Mouse (Mus musculus) limb, embryonic 11.5 days (tissue): ENCODE measurements around the gene Mogs. TPM values are rescaled to one million over a fixed set of nuclear protein-coding genes. Genes with fewer than 3 reads are reported as not detected.

Experiments
- ATAC-seq: fragments of 200-750 bp; cut with Nextera tagmentation; 2 replicates; pipeline ENCODE4 v1.8.0; 2017; ENCODE audit warnings: low read depth; ENCODE audit not compliant: insufficient number of reproducible peaks, low FRiP score, low TSS enrichment
- DNase-seq: peaks from one replicate; pipeline ENCODE4 v3.0.0-alpha.2; 2015; ENCODE audit warnings: low spot score
- H3K27ac ChIP-seq: fragments of 300-500 bp; sonication (generic); replicated peaks from 2 replicates; pipeline ENCODE4 v1.5.1; 2014; ENCODE audit warnings: low read depth, mild to moderate bottlenecking, low read length
- H3K27me3 ChIP-seq: fragments of 300-500 bp; sonication (generic); 2 replicates; pipeline ENCODE4 v1.6.1; 2014; ENCODE audit warnings: mild to moderate bottlenecking, low read length, mixed read lengths; ENCODE audit not compliant: control insufficient read depth, insufficient read depth
- H3K36me3 ChIP-seq: fragments of 300-500 bp; sonication (generic); 2 replicates; pipeline ENCODE4 v1.6.1; 2014; ENCODE audit warnings: mild to moderate bottlenecking, low read length, moderate library complexity, mixed read lengths; ENCODE audit not compliant: control insufficient read depth, insufficient read depth
- H3K4me1 ChIP-seq: fragments of 300-500 bp; sonication (generic); 2 replicates; pipeline ENCODE4 v1.6.1; 2014; ENCODE audit warnings: low read length, mixed read lengths; ENCODE audit not compliant: control insufficient read depth, insufficient read depth
- H3K4me2 ChIP-seq: fragments of 300-500 bp; sonication (generic); 2 replicates; pipeline ENCODE4 v1.6.1; 2014; ENCODE audit warnings: low read depth, mild to moderate bottlenecking, moderate library complexity; ENCODE audit not compliant: severe bottlenecking
- H3K4me3 ChIP-seq: fragments of 300-500 bp; sonication (generic); 2 replicates; pipeline ENCODE4 v1.5.1; 2014; ENCODE audit warnings: low read depth, low read length
- H3K9ac ChIP-seq: fragments of 300-500 bp; sonication (generic); 2 replicates; pipeline ENCODE4 v1.6.1; 2014; ENCODE audit warnings: mild to moderate bottlenecking, low read length
- H3K9me3 ChIP-seq: fragments of 300-500 bp; sonication (generic); 2 replicates; pipeline ENCODE4 v1.6.1; 2016; ENCODE audit warnings: low read length; ENCODE audit not compliant: control insufficient read depth
- WGBS: fragments of 180-500 bp; shearing (Covaris S2); extraction: QIAGEN DNeasy Blood & Tissue Kit; methylation state at CpG from one replicate; pipeline ENCODE4 v1.1.7; 2014; 5-methylcytosine and 5-hydroxymethylcytosine counted together
- polyA plus RNA-seq: library from polyadenylated mRNA; unstranded; fragments of >200 nt; fragmentation: Nextera tagmentation; extraction: Ambion mirVana; gene quantifications from 2 replicates; pipeline ENCODE4 v1.2.1, GENCODE M21; 2014

The Mogs gene
- polyA plus RNA-seq, 1 experiment from 2014 or later: 34.7 TPM

- peak; percentile 55 for DNase-seq
- peak within 1 kb of the TSS; percentile 34; the same call in 1 of the 2 replicates for H3K9ac ChIP-seq
These were observed 28.9 kb upstream of the Mogs start, which contains the start of gene Lbx2 for GRCm38 (mm10) chr6:83086121-83087035. Lbx2 (plus strand) TSS chr6:83086367.

GRCm38 (mm10) chr6:83087205-83087925, 27.9 kb upstream of the Mogs start:
- peak; percentile 59 for DNase-seq
- no peak for ATAC-seq
- Histone ChIP-seq H3K4me3 (peak overlapping the region; percentile 16; the same call in 1 of the 2 replicates), H3K36me3 (0 out of 2 replicates have a peak, but pooled peaks cover 2% of the 10 kb centered on the region), H3K9ac (no peak overlapping the region), H3K4me1 (peaks cover 31% of the 10 kb centered on the region), H3K27me3 (peaks cover 49% of the 10 kb centered on the region), H3K27ac (no peak overlapping the region), H3K4me2 (peak overlapping the region; percentile 41), H3K9me3 (no peaks in the 10 kb centered on the region)
- 2% methylated on average over 47 of the region's 47 CpGs for WGBS

More at GRCm38 (mm10) chr6:83086121-83087035, 28.9 kb upstream of the Mogs start, which contains the start of gene Lbx2:
- H3K4me2 ChIP-seq: peak within 1 kb of the TSS; percentile 50
- H3K27me3 ChIP-seq: peaks cover 49% of the 10 kb centered on the region
- H3K4me1 ChIP-seq: peaks cover 31% of the 10 kb centered on the region
- no peaks in the 10 kb centered on the region for H3K9me3 ChIP-seq
- 0 out of 2 replicates have a peak, but pooled peaks cover 2% of the 10 kb centered on the region for H3K36me3 ChIP-seq
- 1% methylated on average over 42 of the region's 42 CpGs for WGBS
- H3K27ac ChIP-seq: no peak within 1 kb of the TSS
- H3K4me3 ChIP-seq: peak within 1 kb of the TSS; percentile 22
- no peak for ATAC-seq

GRCm38 (mm10) chr6:83087926-83088260, 27.4 kb upstream of the Mogs start:
- H3K4me2 ChIP-seq: peak overlapping the region; percentile 41
- ATAC-seq: no peak
- H3K4me3 ChIP-seq: peak overlapping the region; percentile 16; the same call in 1 of the 2 replicates
- H3K9ac ChIP-seq: no peak overlapping the region
- no peak for DNase-seq
- 9% methylated on average over 9 of the region's 9 CpGs for whole genome bisulfite sequencing
- no peaks in the 10 kb centered on the region for H3K9me3 ChIP-seq
- no peaks in the 10 kb centered on the region for H3K36me3 ChIP-seq
- no peak overlapping the region for H3K27ac ChIP-seq
- H3K4me1 ChIP-seq: peaks cover 31% of the 10 kb centered on the region
- H3K27me3 ChIP-seq: peaks cover 49% of the 10 kb centered on the region

- H3K27me3 ChIP-seq: peaks cover 17% of the 10 kb centered on the region
- no peak for ATAC-seq
- H3K4me2 ChIP-seq: no peak overlapping the region
- WGBS: 40% methylated on average over 6 of the region's 6 CpGs
- H3K36me3 ChIP-seq: no peaks in the 10 kb centered on the region
- H3K4me1 ChIP-seq: peaks cover 2% of the 10 kb centered on the region; the same call in 1 of the 2 replicates
- no peaks in the 10 kb centered on the region; the same call in 1 of the 2 replicates for H3K9me3 ChIP-seq
- H3K27ac ChIP-seq: no peak overlapping the region
- no peak for DNase-seq
- no peak overlapping the region for H3K9ac ChIP-seq
- no peak overlapping the region for H3K4me3 ChIP-seq
These were observed 22.7 kb upstream of the Mogs start for GRCm38 (mm10) chr6:83092416-83093127.

DNA sequence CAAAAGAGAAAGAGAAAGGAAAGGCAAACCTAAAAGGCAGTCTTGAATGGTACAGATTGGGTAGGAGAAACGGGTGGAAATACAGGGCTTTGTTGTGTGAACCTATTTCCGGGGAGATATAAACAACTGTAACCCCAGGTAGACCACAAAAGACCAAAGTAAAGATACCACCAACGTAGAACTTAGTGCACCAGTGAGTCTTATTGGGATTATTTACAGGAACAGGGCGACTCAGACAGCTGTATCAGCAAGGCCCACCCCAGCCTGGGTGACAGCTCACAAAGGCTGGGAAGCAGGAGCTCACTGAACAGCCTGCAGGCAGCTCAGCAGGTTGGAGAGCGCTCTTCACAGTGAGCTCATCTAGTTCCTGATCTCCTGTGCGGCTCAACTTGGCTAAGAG, 19.3 kb upstream of the Mogs start:
- Histone ChIP-seq H3K36me3 (no peaks in the 10 kb centered on the region), H3K4me1 (peaks cover 1% of the 10 kb centered on the region; the same call in 1 of the 2 replicates), H3K4me3 (no peak overlapping the region), H3K27me3 (no peaks in the 10 kb centered on the region), H3K27ac (no peak overlapping the region), H3K9me3 (no peaks in the 10 kb centered on the region; the same call in 1 of the 2 replicates), H3K9ac (no peak overlapping the region), H3K4me2 (no peak overlapping the region)
- DNase-seq: no peak
- ATAC-seq: no peak
- 50% methylated on average over 6 of the region's 6 CpGs for WGBS

DNA sequence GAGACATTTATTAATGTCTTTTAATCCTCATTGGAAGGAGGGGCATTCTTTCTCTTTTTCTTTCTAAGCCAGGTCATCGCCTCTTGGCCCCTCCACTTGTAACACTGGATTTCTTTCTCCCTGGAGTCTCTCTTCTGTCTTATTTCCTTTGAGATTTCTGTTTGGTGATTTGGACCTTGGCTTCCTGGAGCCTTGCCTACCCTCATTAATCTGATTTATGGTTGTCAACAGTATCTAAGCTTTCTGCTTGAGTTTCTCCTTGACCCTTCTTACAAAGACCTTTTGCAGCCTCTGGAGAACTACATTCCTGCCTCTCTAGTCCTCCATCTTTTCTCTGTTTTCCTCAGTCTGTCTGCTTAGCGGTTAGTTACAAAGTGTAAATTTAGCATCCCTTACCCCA, 16.9 kb upstream of the Mogs start:
- DNase-seq (no peak), ATAC-seq (no peak)
- Histone ChIP-seq H3K4me1 (peaks cover 14% of the 10 kb centered on the region), H3K9ac (no peak overlapping the region), H3K36me3 (no peaks in the 10 kb centered on the region), H3K9me3 (no peaks in the 10 kb centered on the region; the same call in 1 of the 2 replicates), H3K4me3 (no peak overlapping the region), H3K27ac (no peak overlapping the region), H3K4me2 (no peak overlapping the region), H3K27me3 (0 out of 2 replicates have a peak, but pooled peaks cover 2% of the 10 kb centered on the region)
- 58% methylated on average over 2 of the region's 2 CpGs for WGBS

DNA sequence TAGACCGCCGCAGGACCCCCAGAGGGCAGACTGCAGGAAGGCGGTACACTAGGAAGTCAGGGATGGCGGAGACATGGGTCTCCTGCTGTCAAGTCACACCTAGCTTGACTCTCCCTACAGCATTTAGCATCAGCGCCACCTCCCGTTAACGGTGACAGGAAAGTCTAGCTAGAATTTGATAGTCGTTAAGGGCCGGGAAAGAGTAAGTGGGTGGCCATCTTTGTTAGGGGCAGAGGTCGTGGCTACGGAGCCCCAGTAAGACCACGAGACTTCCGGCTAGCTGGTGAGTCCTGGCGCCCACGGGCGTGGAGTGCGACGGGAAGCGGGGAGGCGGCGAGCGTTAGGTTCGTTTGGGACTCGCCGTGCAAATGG, 14.0 kb upstream of the Mogs start, which contains the start of the genes Ccdc142 and Gm42688:
TSS of gene Ccdc142 (plus strand) at position 286 of the 372 bp plus-strand sequence.
TSS of gene Gm42688 (plus strand) at position 302 of the 372 bp plus-strand sequence.
- Histone ChIP-seq H3K9me3 (no peaks in the 10 kb centered on the region), H3K36me3 (no peaks in the 10 kb centered on the region), H3K4me2 (peak within 1 kb of the TSS; percentile 100), H3K27me3 (0 out of 2 replicates have a peak, but pooled peaks cover 3% of the 10 kb centered on the region), H3K27ac (peak within 1 kb of the TSS; percentile 2), H3K4me3 (peak within 1 kb of the TSS; percentile 75), H3K9ac (peak within 1 kb of the TSS; percentile 75), H3K4me1 (peaks cover 14% of the 10 kb centered on the region)
- ATAC-seq: peak; percentile 75
- 2% methylated on average over 25 of the region's 25 CpGs for WGBS
- DNase-seq: peak; percentile 82
